Mouse (Mus musculus): ENCODE results near the gene Rnaset2b. TPM values are rescaled to one million over a fixed set of nuclear protein-coding genes. Genes with fewer than 3 reads are reported as not detected.
A peak's percentile ranks its signal among the peaks of the same experiment; 100 is the strongest.
"Not testable (repeated sequence)": the region's sequence is repeated elsewhere in the genome, so short reads cannot be mapped to it uniquely, and the experiment has no call there.

Gene Rnaset2b
- total and polyA plus RNA-seq, 3 experiments: 88.1 to 150 (median 106) TPM

GRCm38 (mm10) chr17:6962339-6962738 lies 8.1 kb upstream of the Rnaset2b start:
- not testable (repeated sequence) for DNase-seq (ENCODE audit: low spot score); ATAC-seq (ENCODE audit: extremely low read depth, insufficient number of reproducible peaks, low FRiP score, poor library complexity, severe bottlenecking); H3K27me3 ChIP-seq (ENCODE audit: insufficient read depth, low read length); H3K36me3 ChIP-seq (replicated peaks); H3K4me1 ChIP-seq (ENCODE audit: insufficient read depth, low read depth, low read length); H3K4me3 ChIP-seq (ENCODE audit: low read depth, low read length); H3K9me3 ChIP-seq (replicated peaks)

- H3K36me3 ChIP-seq (replicated peaks); H3K27me3 ChIP-seq (ENCODE audit: insufficient read depth, low read length); DNase-seq (ENCODE audit: low spot score); ATAC-seq (ENCODE audit: extremely low read depth, insufficient number of reproducible peaks, low FRiP score, poor library complexity, severe bottlenecking); H3K9me3 ChIP-seq (replicated peaks); H3K4me1 ChIP-seq (ENCODE audit: insufficient read depth, low read depth, low read length); H3K4me3 ChIP-seq (ENCODE audit: low read depth, low read length): not testable (repeated sequence)
Observed at GRCm38 (mm10) chr17:6962936-6963335, 7.5 kb upstream of the Rnaset2b start.

- peak; percentile 14; the same call in 1 of the 2 replicates for TF ChIP-seq CTCF (IDR thresholded peaks at IDR 0.05; ENCODE audit: low read depth, low read length)
- H3K4me3 ChIP-seq (ENCODE audit: low read depth, low read length); H3K4me1 ChIP-seq (ENCODE audit: insufficient read depth, low read depth, low read length); H3K27me3 ChIP-seq (ENCODE audit: insufficient read depth, low read length); H3K9me3 ChIP-seq (replicated peaks); H3K36me3 ChIP-seq (replicated peaks); ATAC-seq (ENCODE audit: extremely low read depth, insufficient number of reproducible peaks, low FRiP score, poor library complexity, severe bottlenecking): not testable (repeated sequence)
- peak; percentile 2 for DNase-seq (ENCODE audit: low spot score)
Observed at GRCm38 (mm10) chr17:6965364-6965763, 5.1 kb upstream of the Rnaset2b start.

DNA sequence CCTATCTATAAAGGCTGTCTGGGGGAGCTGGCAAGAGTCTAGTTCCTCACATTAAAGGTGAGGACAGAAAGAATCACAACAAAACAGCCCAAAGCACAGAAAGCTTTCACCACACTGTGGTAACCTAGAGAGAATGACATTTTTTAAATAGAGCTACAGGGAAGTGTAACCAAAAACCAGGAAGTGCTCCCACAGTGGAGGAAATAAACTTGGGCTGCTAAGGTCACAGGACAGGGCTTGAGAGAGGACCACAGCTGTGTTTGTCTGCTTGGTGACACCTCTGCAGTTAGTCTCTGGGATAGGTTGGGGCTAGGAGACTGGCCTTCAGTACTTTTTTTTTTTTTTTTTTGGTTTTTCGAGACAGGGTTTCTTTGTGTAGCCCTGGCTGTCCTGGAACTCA lies 2.8 kb upstream of the Rnaset2b start:
- not testable (repeated sequence) for DNase-seq (ENCODE audit: low spot score); H3K36me3 ChIP-seq (replicated peaks); H3K4me1 ChIP-seq (ENCODE audit: insufficient read depth, low read depth, low read length); ATAC-seq (ENCODE audit: extremely low read depth, insufficient number of reproducible peaks, low FRiP score, poor library complexity, severe bottlenecking); H3K27me3 ChIP-seq (ENCODE audit: insufficient read depth, low read length); H3K4me3 ChIP-seq (ENCODE audit: low read depth, low read length); H3K9me3 ChIP-seq (replicated peaks)

- H3K4me3 ChIP-seq (ENCODE audit: low read depth, low read length); DNase-seq (ENCODE audit: low spot score); H3K9me3 ChIP-seq (replicated peaks); ATAC-seq (ENCODE audit: extremely low read depth, insufficient number of reproducible peaks, low FRiP score, poor library complexity, severe bottlenecking); H3K4me1 ChIP-seq (ENCODE audit: insufficient read depth, low read depth, low read length); H3K36me3 ChIP-seq (replicated peaks); H3K27me3 ChIP-seq (ENCODE audit: insufficient read depth, low read length): not testable (repeated sequence)
Observed at GRCm38 (mm10) chr17:6971238-6971637, 804 bp downstream of the Rnaset2b start.

GRCm38 (mm10) chr17:6972836-6973396 lies 2.5 kb downstream of the Rnaset2b start:
- not testable (repeated sequence) for H3K36me3 ChIP-seq (replicated peaks); H3K4me1 ChIP-seq (ENCODE audit: insufficient read depth, low read depth, low read length); H3K4me3 ChIP-seq (ENCODE audit: low read depth, low read length); H3K9me3 ChIP-seq (replicated peaks); H3K27me3 ChIP-seq (ENCODE audit: insufficient read depth, low read length); DNase-seq (ENCODE audit: low spot score); ATAC-seq (ENCODE audit: extremely low read depth, insufficient number of reproducible peaks, low FRiP score, poor library complexity, severe bottlenecking)

- H3K27me3 ChIP-seq (ENCODE audit: insufficient read depth, low read length); DNase-seq (ENCODE audit: low spot score); H3K9me3 ChIP-seq (replicated peaks); H3K36me3 ChIP-seq (replicated peaks); ATAC-seq (ENCODE audit: extremely low read depth, insufficient number of reproducible peaks, low FRiP score, poor library complexity, severe bottlenecking); H3K4me1 ChIP-seq (ENCODE audit: insufficient read depth, low read depth, low read length); H3K4me3 ChIP-seq (ENCODE audit: low read depth, low read length): not testable (repeated sequence)
Observed at GRCm38 (mm10) chr17:6974985-6975384, 4.6 kb downstream of the Rnaset2b start.

- not testable (repeated sequence) for H3K36me3 ChIP-seq (replicated peaks); H3K9me3 ChIP-seq (replicated peaks); H3K4me1 ChIP-seq (ENCODE audit: insufficient read depth, low read depth, low read length); H3K27me3 ChIP-seq (ENCODE audit: insufficient read depth, low read length)
- DNase-seq (ENCODE audit: low spot score) (peak; percentile 1), ATAC-seq (ENCODE audit: extremely low read depth, insufficient number of reproducible peaks, low FRiP score, poor library complexity, severe bottlenecking) (peak; percentile 88)
- H3K4me3 ChIP-seq (ENCODE audit: low read depth, low read length): peak within 1 kb of the TSS; percentile 70
Observed at GRCm38 (mm10) chr17:6978287-6979248, 8.1 kb downstream of the Rnaset2b start, which contains the start of gene Gm49721. Gm49721 (plus strand) TSS chr17:6978904.

DNA sequence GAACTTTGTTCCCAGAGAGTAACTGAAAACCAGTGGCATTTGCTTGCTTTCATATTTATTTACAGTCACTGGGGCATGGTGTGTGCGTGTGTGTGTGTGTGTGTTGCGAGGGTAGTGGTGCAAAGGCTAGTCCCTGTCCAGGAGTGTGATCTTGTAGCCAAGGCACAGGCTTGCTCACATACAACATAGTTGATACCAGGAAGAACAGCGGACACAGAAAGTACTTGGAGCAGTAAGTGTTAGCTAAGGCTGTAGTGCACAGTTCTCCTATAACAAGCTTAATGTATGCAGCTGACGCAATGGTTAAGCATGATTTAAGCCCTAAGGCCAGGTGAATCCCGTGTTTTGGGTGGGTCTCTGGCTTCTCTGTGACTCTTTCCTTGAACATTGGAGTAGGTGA lies 8.9 kb downstream of the Rnaset2b start:
- peak; percentile 18; the same call in 1 of the 2 replicates for ATAC-seq (ENCODE audit: extremely low read depth, insufficient number of reproducible peaks, low FRiP score, poor library complexity, severe bottlenecking)
- H3K4me3 ChIP-seq (ENCODE audit: low read depth, low read length): peak overlapping the region; percentile 70
- not testable (repeated sequence) for H3K27me3 ChIP-seq (ENCODE audit: insufficient read depth, low read length); H3K9me3 ChIP-seq (replicated peaks); H3K36me3 ChIP-seq (replicated peaks); H3K4me1 ChIP-seq (ENCODE audit: insufficient read depth, low read depth, low read length); DNase-seq (ENCODE audit: low spot score)

- not testable (repeated sequence) for H3K27me3 ChIP-seq (ENCODE audit: insufficient read depth, low read length); H3K36me3 ChIP-seq (replicated peaks); ATAC-seq (ENCODE audit: extremely low read depth, insufficient number of reproducible peaks, low FRiP score, poor library complexity, severe bottlenecking); DNase-seq (ENCODE audit: low spot score); H3K4me3 ChIP-seq (ENCODE audit: low read depth, low read length); H3K4me1 ChIP-seq (ENCODE audit: insufficient read depth, low read depth, low read length); H3K9me3 ChIP-seq (replicated peaks)
Observed at GRCm38 (mm10) chr17:6980144-6980543, 9.7 kb downstream of the Rnaset2b start.

DNA sequence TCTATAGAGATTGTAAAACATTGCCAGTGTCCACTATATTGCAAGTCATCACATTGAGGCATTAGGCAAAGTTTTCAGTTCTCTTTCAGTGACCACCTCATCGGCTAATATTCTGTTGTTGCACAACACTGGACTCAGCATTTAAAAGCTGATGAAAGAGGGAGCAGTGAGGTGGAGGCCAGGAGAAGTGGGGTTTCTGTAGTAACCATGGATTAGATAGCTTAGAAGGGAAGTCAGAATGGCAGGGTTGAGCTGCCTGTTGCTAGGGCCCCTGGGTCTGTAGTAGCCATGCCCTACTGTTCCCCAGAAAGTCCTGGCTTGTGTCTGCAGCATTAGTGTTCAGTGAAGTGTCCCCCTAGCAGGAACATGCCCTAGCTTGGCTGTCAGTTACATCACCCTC lies 15.7 kb downstream of the Rnaset2b start:
- H3K36me3 ChIP-seq (replicated peaks); H3K4me3 ChIP-seq (ENCODE audit: low read depth, low read length); H3K27me3 ChIP-seq (ENCODE audit: insufficient read depth, low read length); ATAC-seq (ENCODE audit: extremely low read depth, insufficient number of reproducible peaks, low FRiP score, poor library complexity, severe bottlenecking); DNase-seq (ENCODE audit: low spot score); H3K9me3 ChIP-seq (replicated peaks); H3K4me1 ChIP-seq (ENCODE audit: insufficient read depth, low read depth, low read length): not testable (repeated sequence)

DNA sequence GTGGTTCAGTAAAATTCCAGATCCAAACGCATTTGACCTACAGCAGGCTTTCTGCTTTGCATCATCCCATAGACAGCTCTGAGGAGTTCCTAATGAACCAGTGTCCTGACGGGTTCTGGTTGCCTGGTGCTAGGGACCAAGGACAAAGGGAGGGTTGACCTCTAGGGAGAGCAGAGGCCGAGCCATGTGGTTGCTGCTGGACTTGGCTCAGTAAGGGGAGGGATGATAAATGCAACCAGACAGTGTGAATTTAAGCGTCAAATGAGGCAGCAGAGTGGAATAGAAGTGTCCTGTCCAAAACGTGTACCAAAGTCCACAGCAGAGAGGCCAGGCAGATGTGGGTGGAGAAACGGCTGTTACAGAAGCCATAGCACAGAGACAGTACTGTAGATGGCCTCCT lies 25.1 kb downstream of the Rnaset2b start:
- not testable (repeated sequence) for H3K9me3 ChIP-seq (replicated peaks); H3K4me3 ChIP-seq (ENCODE audit: low read depth, low read length); DNase-seq (ENCODE audit: low spot score); ATAC-seq (ENCODE audit: extremely low read depth, insufficient number of reproducible peaks, low FRiP score, poor library complexity, severe bottlenecking); H3K36me3 ChIP-seq (replicated peaks); H3K4me1 ChIP-seq (ENCODE audit: insufficient read depth, low read depth, low read length); H3K27me3 ChIP-seq (ENCODE audit: insufficient read depth, low read length)
